Mouse (Mus musculus) mature B cell (primary cell): Measurements from ENCODE around the gene Vwa3a.

ENCODE experiments used
- in situ Hi-C: fragments of 300-500 bp; cut with MboI; formaldehyde crosslinking; loops from 2 replicates; pipeline ENCODE4 v1.14.3; 2019

Gene Vwa3a

GRCm38 (mm10) chr7:120746821-120747220, 7.7 kb downstream of the Vwa3a start:
- in situ Hi-C loops, result no loop called here

GRCm38 (mm10) chr7:120748478-120748877, 9.4 kb downstream of the Vwa3a start:
- in situ Hi-C loops, result no loop called here

- in situ Hi-C loops, result no loop called here
Observed at GRCm38 (mm10) chr7:120751330-120751729, 12.2 kb downstream of the Vwa3a start.

GRCm38 (mm10) chr7:120751906-120752305, 12.8 kb downstream of the Vwa3a start:
- in situ Hi-C loops, result no loop called here

- in situ Hi-C loops, result no loop called here
Observed at GRCm38 (mm10) chr7:120754671-120755070, 15.6 kb downstream of the Vwa3a start.

GRCm38 (mm10) chr7:120767369-120767768, 28.3 kb downstream of the Vwa3a start:
- in situ Hi-C loops, result no loop called here

GRCm38 (mm10) chr7:120771389-120771788, 32.3 kb downstream of the Vwa3a start:
- in situ Hi-C loops, result no loop called here

- in situ Hi-C loops, result no loop called here
Observed at GRCm38 (mm10) chr7:120778012-120778411, 38.9 kb downstream of the Vwa3a start.

GRCm38 (mm10) chr7:120795544-120795943, 56.4 kb downstream of the Vwa3a start:
- in situ Hi-C loops, result no loop called here

GRCm38 (mm10) chr7:120796369-120796768, 57.3 kb downstream of the Vwa3a start:
- in situ Hi-C loops, result no loop called here

- in situ Hi-C loops, result no loop called here
Observed at GRCm38 (mm10) chr7:120803268-120803667, 64.2 kb downstream of the Vwa3a start.

- in situ Hi-C loops, result no loop called here
Observed at GRCm38 (mm10) chr7:120809705-120810104, 70.6 kb downstream of the Vwa3a start.

- in situ Hi-C loops, result no loop called here
Observed at GRCm38 (mm10) chr7:120811834-120812415, 72.8 kb downstream of the Vwa3a start, which contains the start of gene Gm5737. TSS of gene Gm5737 (plus strand) at chr7:120812365.

GRCm38 (mm10) chr7:120817552-120817951, 78.4 kb downstream of the Vwa3a start:
- in situ Hi-C loops, result no loop called here

- in situ Hi-C loops, result no loop called here
Observed at GRCm38 (mm10) chr7:120819386-120819785, 80.3 kb downstream of the Vwa3a start.

- in situ Hi-C loops, result no loop called here
Observed at GRCm38 (mm10) chr7:120823248-120823647, 84.1 kb downstream of the Vwa3a start.

GRCm38 (mm10) chr7:120825097-120825496, 86.0 kb downstream of the Vwa3a start:
- in situ Hi-C loops, result loop anchor here (25.0 kb wide), 2 partner anchors 887 to 938 kb away; partner anchors contain the start of genes Dcun1d3, Lyrm1 and Usp31

GRCm38 (mm10) chr7:120826408-120826807, 87.3 kb downstream of the Vwa3a start:
- in situ Hi-C loops, result loop anchor here (25.0 kb wide), 2 partner anchors 886 to 939 kb away; partner anchors contain the start of genes Dcun1d3, Lyrm1 and Usp31

GRCm38 (mm10) chr7:120830431-120831381, 91.6 kb downstream of the Vwa3a start:
- in situ Hi-C loops, result loop anchor here (25.0 kb wide), 2 partner anchors 882 to 943 kb away; partner anchors contain the start of genes Dcun1d3, Lyrm1 and Usp31

GRCm38 (mm10) chr7:120834426-120834825, 95.3 kb downstream of the Vwa3a start:
- in situ Hi-C loops, result loop anchor here (25.0 kb wide), 2 partner anchors 878 to 947 kb away; partner anchors contain the start of genes Dcun1d3, Lyrm1 and Usp31

- in situ Hi-C loops, result loop anchor here (25.0 kb wide), 2 partner anchors 877 to 948 kb away; partner anchors contain the start of genes Dcun1d3, Lyrm1 and Usp31
Observed at GRCm38 (mm10) chr7:120834863-120835372, 95.8 kb downstream of the Vwa3a start.
